Mouse (Mus musculus) left cerebral cortex, adult 2 months (tissue): Measurements from ENCODE around the gene Ablim1. TPM values are rescaled to one million over a fixed set of nuclear protein-coding genes. Genes with fewer than 3 reads are reported as not detected.

Experiments used
- DNase-seq, 2 experiments: peaks; one replicate each; pipeline ENCODE4 v3.0.0; 2021 to 2022; ENCODE audit warnings: low spot score in 2 of 2, mixed read lengths in 1 of 2; ENCODE audit errors: extremely low spot score in 1 of 2
- H3K27ac ChIP-seq: fragments of 200-600 bp; 2 replicates; pipeline ENCODE4 v1.8.1; 2022
- H3K4me3 ChIP-seq: fragments of 200-600 bp; 2 replicates; pipeline ENCODE4 v1.8.1; 2022
- CTCF ChIP-seq: fragments of 200-600 bp; IDR thresholded peaks from 2 replicates; pipeline ENCODE4 v1.8.1; 2022; ENCODE audit warnings: antibody characterized with exemption, mild to moderate bottlenecking, moderate library complexity
- intact Hi-C: fragments of 180-260 bp; cut with DNase I; formaldehyde crosslinking; loops from one replicate; pipeline ENCODE4 v1.15.1; 2025
- total RNA-seq, 2 experiments: library from RNA; stranded (reverse); gene quantifications; 2 replicates each; pipeline ENCODE4 v1.2.3; 2021

Gene Ablim1
- total RNA-seq, 2 experiments from 2014 or later: 118 to 124 TPM

DNA sequence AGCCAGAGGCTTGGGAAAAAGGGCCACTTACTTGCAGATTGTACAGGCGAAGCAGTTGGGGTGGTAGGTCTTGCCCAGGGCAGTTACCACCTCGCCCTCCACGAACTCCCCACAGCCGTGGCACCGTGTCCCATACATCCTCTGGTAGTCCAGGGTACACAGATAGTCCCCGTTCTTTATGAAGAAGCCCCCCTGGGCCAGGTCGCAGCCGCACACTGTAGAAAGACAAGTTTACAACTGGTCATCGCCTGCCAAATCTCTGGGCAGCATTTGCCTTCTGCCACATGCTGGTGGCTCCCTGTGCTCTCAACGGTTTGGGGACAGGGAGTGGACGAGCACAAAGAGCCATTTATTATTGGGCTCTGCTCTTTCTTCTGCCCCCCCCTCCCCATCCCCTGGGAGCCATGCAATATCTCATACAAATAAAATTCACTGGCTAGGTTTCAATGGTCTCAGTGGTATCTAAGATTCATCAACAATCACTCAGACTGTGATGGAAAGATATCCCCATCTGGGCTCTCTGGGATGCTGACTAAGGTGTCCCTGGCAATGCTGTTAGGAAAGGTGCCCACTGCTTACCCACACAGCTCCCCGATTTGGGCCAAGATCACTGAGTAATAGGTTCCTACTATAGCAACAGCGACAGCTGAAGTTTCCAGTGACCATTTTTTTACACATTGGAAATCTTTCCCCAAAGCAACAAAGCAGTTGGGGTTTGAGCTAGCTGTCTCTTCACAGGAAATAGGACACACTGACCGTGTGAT lies 159.4 kb downstream of the Ablim1 start:
- Histone ChIP-seq H3K4me3 (no peak overlapping the region), H3K27ac (peak overlapping the region; percentile 34; the same call in 1 of the 2 replicates)
- no peak for TF ChIP-seq CTCF
- peak; percentile 35 to 69 for DNase-seq
- intact Hi-C loops: loop anchor here (10.0 kb wide), 1 partner anchor 299 kb away; the partner anchor contains the start of gene Trub1

DNA sequence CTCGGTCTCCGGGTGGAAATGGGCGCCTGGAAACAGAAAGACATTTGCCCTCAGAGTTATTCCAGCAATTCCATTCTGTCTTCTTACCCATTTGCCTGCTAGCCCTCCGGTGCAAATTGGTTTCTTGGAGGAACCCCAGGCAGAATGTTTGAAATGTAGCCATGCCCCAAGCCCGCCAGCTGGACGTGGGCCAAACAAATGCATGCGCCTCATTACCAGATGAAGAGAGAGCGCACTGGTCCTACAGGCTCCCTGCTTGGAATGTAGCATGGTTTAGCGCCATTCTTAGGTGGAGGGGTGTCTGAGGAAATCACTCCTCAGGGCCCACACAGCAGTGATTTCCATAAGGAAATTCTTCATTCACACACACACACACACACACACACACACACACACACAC lies 162.4 kb downstream of the Ablim1 start:
- Histone ChIP-seq H3K4me3 (no peak overlapping the region), H3K27ac (no peak overlapping the region)
- DNase-seq: peak in 1 of 2 experiments; percentile 40
- TF ChIP-seq CTCF: no peak
- intact Hi-C loops: loop anchor here (10.0 kb wide), 1 partner anchor 302 kb away; the partner anchor contains the start of gene Trub1

DNA sequence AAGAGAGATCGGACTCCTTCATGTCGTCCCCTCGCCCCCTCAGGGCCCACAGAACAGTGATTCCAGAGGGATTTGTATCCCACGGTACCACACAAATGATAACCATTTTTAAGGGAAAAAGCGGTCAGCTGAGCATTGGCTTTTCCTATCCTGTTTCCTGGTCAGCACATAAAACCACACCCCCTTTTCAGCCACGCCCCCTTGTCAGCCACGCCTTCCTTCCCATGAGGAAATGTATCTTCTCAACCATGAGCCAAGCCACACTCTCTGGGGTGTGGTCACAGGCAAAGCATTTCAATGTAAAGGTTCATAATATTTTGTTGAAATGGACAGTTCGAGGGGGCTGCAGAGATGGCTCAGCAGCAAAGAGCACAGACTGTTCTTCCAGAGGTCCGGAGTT lies 163.2 kb downstream of the Ablim1 start:
- no peak for TF ChIP-seq CTCF
- intact Hi-C loops: loop anchor here (10.0 kb wide), 1 partner anchor 303 kb away; the partner anchor contains the start of gene Trub1
- Histone ChIP-seq H3K27ac (no peak overlapping the region), H3K4me3 (no peak overlapping the region)
- DNase-seq: no peak

DNA sequence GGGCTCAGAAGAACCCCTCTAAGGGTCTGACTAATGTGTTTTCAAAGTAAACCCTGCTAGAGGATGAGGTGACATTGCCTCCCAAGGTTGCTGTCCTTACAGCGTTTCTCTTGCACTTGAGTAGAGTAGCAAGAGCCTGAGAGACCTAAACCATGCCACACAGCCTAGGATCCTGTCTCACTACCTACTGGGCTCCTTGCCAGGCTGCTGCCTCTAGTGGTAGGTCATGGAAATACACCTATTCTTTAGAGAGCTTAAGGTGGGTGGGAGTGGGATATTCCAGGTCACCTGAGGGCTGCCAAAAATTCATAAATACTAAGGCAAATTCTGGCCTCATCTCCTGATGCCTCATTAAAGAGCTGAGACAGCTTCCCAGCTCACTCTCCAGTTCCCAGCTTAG lies 164.4 kb downstream of the Ablim1 start:
- Histone ChIP-seq H3K4me3 (no peak overlapping the region), H3K27ac (no peak overlapping the region)
- no peak for DNase-seq
- peak; percentile 72 for TF ChIP-seq CTCF
- intact Hi-C loops: loop anchor here (10.0 kb wide), 1 partner anchor 305 kb away; the partner anchor contains the start of gene Trub1

DNA sequence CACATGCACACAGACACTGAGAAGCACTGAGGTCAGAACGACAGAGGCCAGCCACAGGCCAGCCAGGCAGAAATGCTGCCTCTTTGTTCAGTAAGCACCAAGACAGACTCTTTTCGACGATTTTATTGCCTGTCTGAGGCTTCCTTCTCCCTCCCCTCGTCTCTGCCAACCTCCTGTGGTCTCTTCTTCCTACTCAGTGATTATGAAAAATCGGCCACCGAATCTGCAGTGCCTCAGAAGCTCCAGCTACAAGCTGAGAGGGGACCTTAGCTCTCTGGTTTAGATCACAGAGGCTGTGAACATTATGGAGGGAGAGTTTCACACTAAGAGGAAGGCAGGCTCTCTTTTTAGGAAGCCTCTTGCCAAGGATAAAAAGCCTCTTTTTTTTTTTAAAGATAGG lies 167.0 kb downstream of the Ablim1 start:
- DNase-seq: no peak
- TF ChIP-seq CTCF: no peak
- H3K27ac ChIP-seq: peak overlapping the region; percentile 29; the same call in 1 of the 2 replicates
- H3K4me3 ChIP-seq: no peak overlapping the region
- intact Hi-C loops: no loop called here

DNA sequence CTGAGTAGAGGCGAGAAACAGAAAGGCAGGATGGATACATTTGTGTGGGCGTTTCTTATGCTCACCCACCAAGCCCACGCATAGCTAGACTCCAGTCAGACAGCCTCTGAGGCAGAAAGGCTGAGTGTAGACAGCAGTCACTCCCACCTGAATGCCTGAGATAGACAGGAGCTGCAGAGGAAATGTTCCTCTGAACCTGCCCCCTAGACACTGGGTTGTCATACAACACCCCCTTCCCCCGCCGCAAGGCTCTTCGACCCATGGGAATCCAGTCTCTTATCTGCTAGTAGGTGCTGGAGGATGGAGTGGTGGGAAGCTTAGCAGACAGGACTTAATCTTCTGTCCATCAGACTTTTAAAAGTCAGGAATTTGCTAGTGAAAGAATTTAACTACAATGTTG lies 167.8 kb downstream of the Ablim1 start:
- Histone ChIP-seq H3K4me3 (no peak overlapping the region), H3K27ac (peak overlapping the region; percentile 29; the same call in 1 of the 2 replicates)
- intact Hi-C loops: no loop called here
- TF ChIP-seq CTCF: no peak
- no peak for DNase-seq

DNA sequence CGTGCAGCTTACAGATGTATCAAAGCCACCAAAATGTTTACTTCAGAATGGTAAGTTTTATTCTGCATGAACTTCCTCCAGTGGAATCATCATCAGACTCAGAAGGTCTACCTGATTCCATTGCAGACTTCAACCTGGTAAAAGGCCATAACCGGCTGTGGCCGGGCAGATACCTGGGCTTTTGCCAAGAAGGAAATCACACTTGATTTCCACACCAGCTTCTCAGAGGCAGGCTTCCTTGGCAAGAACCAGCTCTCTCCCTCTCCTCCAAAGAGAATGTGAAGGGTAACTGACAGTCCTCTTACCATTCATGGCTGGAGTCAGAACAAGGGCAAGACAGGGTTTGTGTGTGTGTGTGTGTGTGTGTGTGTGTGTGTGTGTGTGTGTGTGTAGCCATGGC lies 171.1 kb downstream of the Ablim1 start:
- TF ChIP-seq CTCF: no peak
- Histone ChIP-seq H3K27ac (no peak overlapping the region), H3K4me3 (no peak overlapping the region)
- intact Hi-C loops: no loop called here
- DNase-seq: no peak

DNA sequence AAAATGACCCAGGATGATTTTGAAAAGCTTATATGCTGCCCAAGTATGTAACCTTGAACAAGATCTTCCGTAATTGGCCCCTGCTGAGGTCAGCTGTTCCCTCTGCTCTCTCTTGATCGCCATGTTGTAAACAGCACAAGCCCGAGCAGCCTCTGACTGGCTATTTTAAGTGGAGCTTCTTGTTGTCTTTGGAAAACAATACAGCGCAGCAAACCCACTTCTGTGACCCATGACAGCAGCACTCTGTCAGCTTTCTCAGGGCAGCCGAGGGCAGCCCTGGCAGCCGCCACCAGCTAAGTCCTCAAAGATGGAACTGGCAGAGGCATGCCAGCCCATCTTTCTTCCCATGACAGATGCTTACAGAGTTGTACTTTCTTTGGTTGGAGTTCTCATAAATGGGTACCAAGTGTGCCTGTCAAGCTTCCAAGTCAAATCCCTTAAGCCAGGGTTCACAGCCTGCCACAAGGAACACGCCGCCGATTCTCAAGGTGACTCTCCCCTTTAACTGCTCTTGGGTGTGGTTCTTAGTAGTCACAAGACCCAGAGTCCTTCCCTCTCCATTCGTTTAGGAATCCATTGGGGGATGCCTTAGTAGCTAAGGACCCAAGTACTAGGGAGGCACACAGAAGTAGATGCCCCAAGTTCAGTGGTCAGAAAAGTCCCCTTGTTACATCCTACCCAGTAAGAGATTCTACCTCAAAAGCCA lies 172.8 kb downstream of the Ablim1 start:
- Histone ChIP-seq H3K4me3 (no peak overlapping the region), H3K27ac (no peak overlapping the region)
- intact Hi-C loops: no loop called here
- no peak for TF ChIP-seq CTCF
- DNase-seq: no peak

DNA sequence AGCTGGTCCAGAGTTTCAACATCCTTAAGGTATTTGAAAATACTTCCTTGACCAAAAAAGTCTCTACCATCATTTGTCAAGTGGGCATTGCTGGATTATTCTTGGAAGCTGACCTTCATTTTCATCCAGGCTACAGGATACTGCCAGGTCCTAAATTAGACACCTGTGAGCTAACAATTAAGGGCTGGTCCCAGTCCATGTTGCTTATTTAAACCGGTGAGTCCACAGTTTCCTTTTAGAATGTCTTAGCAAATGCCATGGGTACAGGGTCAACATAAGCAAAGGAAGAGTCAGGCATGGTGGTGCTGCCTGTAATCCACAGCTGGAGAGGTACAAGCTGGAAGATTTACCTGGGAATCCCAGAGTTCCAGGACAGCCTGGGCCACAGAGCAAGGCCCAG lies 173.8 kb downstream of the Ablim1 start:
- no peak overlapping the region for H3K4me3 ChIP-seq
- no peak for DNase-seq
- no peak overlapping the region for H3K27ac ChIP-seq
- TF ChIP-seq CTCF: no peak
- intact Hi-C loops: no loop called here

DNA sequence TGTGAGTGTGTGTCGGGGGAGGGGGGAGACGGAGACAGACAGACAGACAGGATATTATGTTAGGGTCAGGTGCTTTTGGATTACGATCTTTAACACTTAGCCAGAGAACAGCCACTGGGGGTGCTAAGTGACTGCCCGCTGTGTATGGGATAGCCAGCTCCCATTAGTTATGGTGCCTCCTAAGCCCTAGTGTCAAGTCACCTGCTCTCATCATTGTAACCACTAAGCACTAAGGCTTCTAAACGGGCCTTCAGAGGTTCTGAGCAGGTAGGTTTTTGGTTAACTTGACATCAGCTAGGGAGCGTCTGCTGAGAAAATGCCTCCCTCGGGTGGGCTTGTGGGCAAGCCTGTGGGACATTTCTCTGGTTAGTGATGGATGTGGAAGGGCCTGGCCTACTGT lies 174.6 kb downstream of the Ablim1 start:
- Histone ChIP-seq H3K4me3 (no peak overlapping the region), H3K27ac (no peak overlapping the region)
- intact Hi-C loops: no loop called here
- no peak for DNase-seq
- TF ChIP-seq CTCF: no peak

DNA sequence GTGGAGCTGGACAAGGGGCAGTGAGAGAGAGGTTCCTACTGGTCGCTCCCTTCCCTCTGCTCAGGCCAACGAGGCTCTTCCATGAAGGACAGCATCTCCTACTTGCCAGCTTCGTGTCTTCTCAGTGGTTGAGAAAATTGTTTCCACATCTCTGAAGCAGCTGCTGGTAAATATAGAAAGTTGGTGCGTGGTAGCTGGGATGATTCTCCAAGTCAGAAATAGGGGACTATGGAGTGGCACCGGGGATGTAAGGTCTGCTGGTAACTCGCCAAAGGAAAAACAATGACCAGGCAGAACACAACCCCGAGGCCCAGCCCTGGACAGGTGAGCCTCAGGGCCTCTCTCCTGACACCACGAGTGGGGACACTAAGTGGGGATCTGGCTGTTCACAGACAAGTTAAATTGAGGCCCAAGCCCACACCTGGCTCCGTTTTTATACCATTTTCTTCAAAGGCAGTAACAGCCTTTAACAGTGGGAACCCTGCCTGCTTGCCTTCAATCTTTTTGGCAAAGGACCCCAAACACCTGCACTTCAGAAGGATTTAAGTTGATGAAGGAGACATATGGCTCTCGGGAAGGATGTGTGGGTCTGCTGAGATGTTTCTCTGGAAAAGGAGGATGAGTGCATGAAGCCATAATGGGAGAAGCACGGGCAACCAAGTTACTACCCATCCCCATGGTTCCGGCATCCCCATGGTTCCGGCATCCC lies 175.7 kb downstream of the Ablim1 start:
- no peak for TF ChIP-seq CTCF
- Histone ChIP-seq H3K4me3 (no peak overlapping the region), H3K27ac (peak overlapping the region; percentile 66)
- intact Hi-C loops: loop anchor here (2.0 to 5.0 kb wide), 2 partner anchors 190 to 222 kb away; no protein-coding TSS in a partner anchor
- DNase-seq: peak in 1 of 2 experiments; percentile 37

DNA sequence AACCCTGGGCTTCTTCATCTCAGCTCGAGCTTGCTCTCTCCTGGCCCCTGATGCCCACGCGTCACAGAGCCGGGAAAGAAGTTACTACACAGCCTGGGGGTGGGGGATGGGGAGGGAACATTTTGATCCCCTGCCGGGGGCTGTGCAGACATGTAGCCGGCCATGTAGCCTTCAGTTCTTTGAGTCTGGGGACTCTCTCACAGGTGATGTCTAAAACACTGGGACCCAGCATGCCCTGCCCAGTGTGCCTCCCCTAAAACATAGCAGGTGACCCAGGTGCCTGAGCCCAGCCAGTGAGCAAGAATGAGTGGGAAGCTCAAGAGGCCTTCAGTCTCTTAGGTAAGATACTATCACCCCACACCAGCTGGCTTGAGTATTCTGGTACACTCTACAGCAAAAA lies 176.2 kb downstream of the Ablim1 start:
- no peak for TF ChIP-seq CTCF
- intact Hi-C loops: loop anchor here (2.0 to 5.0 kb wide), 2 partner anchors 190 to 221 kb away; no protein-coding TSS in a partner anchor
- H3K27ac ChIP-seq: peak overlapping the region; percentile 66
- H3K4me3 ChIP-seq: no peak overlapping the region
- DNase-seq: no peak
